Mouse (Mus musculus): ENCODE measurements around the gene Vwa3b.

Gene Vwa3b

GRCm38 (mm10) chr1:37122306-37122705 lies 95.9 kb downstream of the Vwa3b start:
- no peak for DNase-seq (ENCODE audit: low spot score in 2 of 2)

GRCm38 (mm10) chr1:37122798-37123197 lies 96.4 kb downstream of the Vwa3b start:
- no peak for DNase-seq (ENCODE audit: low spot score in 2 of 2)

GRCm38 (mm10) chr1:37124696-37125349 lies 98.4 kb downstream of the Vwa3b start:
- no peak for DNase-seq (ENCODE audit: low spot score in 2 of 2)

- no peak for DNase-seq (ENCODE audit: low spot score in 2 of 2)
Observed at GRCm38 (mm10) chr1:37130012-37130570, 103.7 kb downstream of the Vwa3b start.

- no peak for DNase-seq (ENCODE audit: low spot score in 2 of 2)
Observed at GRCm38 (mm10) chr1:37131146-37131545, 104.8 kb downstream of the Vwa3b start.

GRCm38 (mm10) chr1:37132433-37132832 lies 106.0 kb downstream of the Vwa3b start:
- no peak for DNase-seq (ENCODE audit: low spot score in 2 of 2)

- DNase-seq (ENCODE audit: low spot score in 2 of 2), result no peak
Observed at GRCm38 (mm10) chr1:37145966-37146365, 119.6 kb downstream of the Vwa3b start.

GRCm38 (mm10) chr1:37149866-37150265 lies 123.5 kb downstream of the Vwa3b start:
- no peak for DNase-seq (ENCODE audit: low spot score in 2 of 2)

- DNase-seq (ENCODE audit: low spot score in 2 of 2), result no peak
Observed at GRCm38 (mm10) chr1:37151896-37152295, 125.5 kb downstream of the Vwa3b start.

- no peak for DNase-seq (ENCODE audit: low spot score in 2 of 2)
Observed at GRCm38 (mm10) chr1:37166066-37166465, 139.7 kb downstream of the Vwa3b start.

GRCm38 (mm10) chr1:37167918-37168317 lies 141.5 kb downstream of the Vwa3b start:
- no peak for DNase-seq (ENCODE audit: low spot score in 2 of 2)

GRCm38 (mm10) chr1:37177874-37178273 lies 151.5 kb downstream of the Vwa3b start:
- no peak for DNase-seq (ENCODE audit: low spot score in 2 of 2)

GRCm38 (mm10) chr1:37179852-37180251 lies 153.5 kb downstream of the Vwa3b start:
- DNase-seq (ENCODE audit: low spot score in 2 of 2), result no peak

GRCm38 (mm10) chr1:37187050-37187449 lies 160.7 kb downstream of the Vwa3b start:
- no peak for DNase-seq (ENCODE audit: low spot score in 2 of 2)

- no peak for DNase-seq (ENCODE audit: low spot score in 2 of 2)
Observed at GRCm38 (mm10) chr1:37194607-37195006, 168.2 kb downstream of the Vwa3b start.

GRCm38 (mm10) chr1:37201406-37201805 lies 175.0 kb downstream of the Vwa3b start:
- DNase-seq (ENCODE audit: low spot score in 2 of 2), result no peak

- DNase-seq (ENCODE audit: low spot score in 2 of 2), result no peak
Observed at GRCm38 (mm10) chr1:37207743-37208142, 181.3 kb downstream of the Vwa3b start.

GRCm38 (mm10) chr1:37212375-37212774 lies 186.0 kb downstream of the Vwa3b start:
- no peak for DNase-seq (ENCODE audit: low spot score in 2 of 2)

GRCm38 (mm10) chr1:37214144-37214543 lies 187.7 kb downstream of the Vwa3b start, which contains the start of gene Cnga3:
Gene Cnga3, plus strand, starts transcription at chr1:37214434.
- DNase-seq (ENCODE audit: low spot score in 2 of 2), result no peak

GRCm38 (mm10) chr1:37218386-37218785 lies 192.0 kb downstream of the Vwa3b start:
- DNase-seq (ENCODE audit: low spot score in 2 of 2), result peak; percentile 38 to 77

GRCm38 (mm10) chr1:37219593-37219992 lies 193.2 kb downstream of the Vwa3b start:
- no peak for DNase-seq (ENCODE audit: low spot score in 2 of 2)

- DNase-seq (ENCODE audit: low spot score in 2 of 2), result no peak
Observed at GRCm38 (mm10) chr1:37220134-37220907, 193.9 kb downstream of the Vwa3b start.

- DNase-seq (ENCODE audit: low spot score in 2 of 2), result no peak
Observed at GRCm38 (mm10) chr1:37222002-37222401, 195.6 kb downstream of the Vwa3b start.
